Mouse (Mus musculus) forelimb bud, embryonic 11.5 days (tissue): ENCODE results near the gene Olfr545.
A peak's percentile ranks its signal among the peaks of the same experiment; 100 is the strongest.

Experiments used
- DNase-seq: peaks from one replicate; pipeline ENCODE4 v3.0.0-alpha.2; 2012; ENCODE audit warnings: low read depth, low spot score

Gene Olfr545

DNA sequence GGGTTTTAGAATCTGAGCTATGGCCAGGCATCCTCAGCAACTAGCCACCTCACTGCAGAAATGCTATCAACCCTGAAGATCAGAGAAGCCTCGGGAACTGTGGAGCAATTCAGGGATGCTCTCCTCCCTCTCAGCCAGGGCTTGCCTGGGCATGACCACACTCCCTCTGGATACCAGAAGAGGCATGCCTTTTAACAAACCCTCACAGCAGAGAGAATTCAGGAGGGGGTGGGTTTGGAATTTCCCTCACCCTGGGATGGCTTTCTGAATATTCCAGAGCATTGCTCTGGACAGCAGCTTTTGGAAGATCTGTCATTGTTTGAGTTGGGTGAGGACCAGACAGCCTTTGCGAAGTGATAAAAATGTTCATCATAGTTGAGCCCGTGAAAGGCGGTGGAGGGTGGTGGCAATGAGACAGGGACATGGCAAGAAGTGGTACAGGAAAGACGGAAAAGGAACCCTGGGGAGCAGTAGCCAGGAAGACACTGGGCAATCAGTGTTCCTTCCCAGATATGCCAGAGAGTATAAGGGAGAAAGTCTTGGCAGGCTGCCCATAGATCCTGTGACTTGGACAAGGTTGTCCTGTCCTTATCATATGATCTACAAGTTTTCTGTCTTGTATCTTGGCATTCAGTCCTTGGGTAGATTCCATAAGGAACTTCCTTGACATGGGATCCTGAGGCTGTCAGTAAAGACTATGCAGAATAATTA lies 19.9 kb downstream of the Olfr545 start:
- no peak for DNase-seq

DNA sequence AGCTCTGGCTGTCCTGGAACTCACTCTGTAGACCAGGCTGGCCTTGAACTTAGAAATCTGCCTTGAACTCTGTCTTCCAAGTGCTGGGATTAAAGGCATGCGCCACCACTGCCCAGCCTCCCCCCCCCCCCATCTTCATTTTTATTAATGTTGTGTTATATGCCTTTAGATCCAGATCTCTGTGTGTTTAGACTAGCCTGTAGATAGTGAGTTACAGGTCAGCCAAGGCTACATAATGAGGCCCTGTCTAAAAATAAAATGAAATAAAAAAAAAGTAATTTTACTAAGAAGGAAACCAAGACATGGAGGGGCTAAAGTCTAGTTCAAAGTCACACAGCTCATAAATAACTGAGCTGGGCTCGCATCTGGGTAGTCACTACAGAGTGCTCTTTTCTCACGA lies 20.4 kb downstream of the Olfr545 start:
- DNase-seq, result no peak

DNA sequence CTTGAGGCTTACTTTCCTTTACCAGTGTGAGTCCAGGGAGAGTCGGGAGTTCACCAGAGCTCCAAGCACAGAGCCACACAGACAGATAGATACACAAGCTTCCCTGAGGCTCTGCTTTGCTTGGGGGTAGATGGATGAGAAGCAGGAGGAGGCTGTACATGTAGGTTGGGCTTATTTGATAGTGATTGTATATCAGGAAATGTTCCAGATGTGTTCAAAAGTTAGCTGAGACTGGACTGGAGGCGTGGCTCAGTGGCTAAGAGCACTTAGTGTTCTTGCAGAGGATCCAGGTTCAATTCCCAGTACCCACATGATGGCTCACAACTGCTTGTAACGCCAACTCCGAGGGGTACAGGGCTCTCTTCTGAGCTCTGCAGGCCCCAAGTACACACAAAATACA lies 20.9 kb downstream of the Olfr545 start:
- DNase-seq, result no peak

DNA sequence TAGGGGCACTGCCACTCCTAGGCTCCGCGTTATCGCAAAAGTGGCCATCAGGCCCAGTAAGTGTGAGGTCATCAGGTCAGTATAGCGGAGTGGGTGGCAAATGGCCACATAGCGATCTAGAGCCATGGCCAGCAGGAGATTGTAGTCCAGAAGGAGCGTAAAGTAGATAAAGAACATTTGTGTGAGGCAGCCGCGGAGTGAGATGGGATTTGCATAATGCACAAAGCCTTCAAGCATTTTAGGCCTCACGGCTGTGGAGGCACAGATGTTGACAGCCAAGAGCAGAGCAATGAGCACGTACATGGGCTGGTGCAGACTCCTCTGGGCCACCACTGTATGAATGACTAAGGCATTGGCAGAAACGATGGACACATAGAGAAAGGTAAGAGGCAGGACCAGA lies 22.0 kb downstream of the Olfr545 start:
- no peak for DNase-seq

DNA sequence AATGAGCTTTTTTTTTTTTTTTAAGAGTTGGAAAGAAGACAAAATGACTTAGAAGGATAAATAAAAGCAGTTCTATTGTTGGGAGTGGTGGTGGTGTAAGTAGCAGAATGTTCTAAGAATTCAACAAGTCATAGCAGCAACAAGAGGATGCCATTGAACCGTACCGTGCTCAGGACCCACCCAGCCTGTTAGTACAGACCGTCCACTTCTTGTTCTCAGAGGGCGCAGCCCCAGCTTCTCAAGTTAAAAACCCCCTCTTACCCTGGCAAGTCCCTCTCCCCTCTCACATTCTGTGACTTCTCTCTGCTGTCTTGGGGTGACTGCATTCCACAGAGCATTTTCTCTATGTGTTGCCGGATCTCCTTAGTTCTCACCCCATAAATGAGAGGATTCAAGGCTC lies 22.8 kb downstream of the Olfr545 start:
- DNase-seq, result no peak

DNA sequence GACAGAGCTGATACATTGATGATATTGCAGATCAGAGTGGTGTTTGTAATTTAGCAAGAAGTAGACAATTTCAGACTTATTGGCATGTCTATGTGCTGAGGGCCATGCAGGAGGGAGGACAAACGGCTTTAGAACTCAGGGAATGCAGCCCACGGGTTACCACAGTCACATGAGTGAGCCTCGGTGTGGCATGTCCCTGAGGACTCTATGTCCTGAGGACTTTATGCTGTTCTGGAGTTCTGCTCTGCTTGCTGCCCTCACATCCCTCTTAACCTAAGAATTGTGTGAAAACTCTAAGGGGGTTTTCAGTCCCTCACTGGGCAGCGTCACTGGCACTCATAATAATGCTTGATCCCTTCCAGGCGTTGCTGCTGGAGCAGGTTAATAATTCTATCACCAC lies 26.7 kb downstream of the Olfr545 start:
- no peak for DNase-seq

DNA sequence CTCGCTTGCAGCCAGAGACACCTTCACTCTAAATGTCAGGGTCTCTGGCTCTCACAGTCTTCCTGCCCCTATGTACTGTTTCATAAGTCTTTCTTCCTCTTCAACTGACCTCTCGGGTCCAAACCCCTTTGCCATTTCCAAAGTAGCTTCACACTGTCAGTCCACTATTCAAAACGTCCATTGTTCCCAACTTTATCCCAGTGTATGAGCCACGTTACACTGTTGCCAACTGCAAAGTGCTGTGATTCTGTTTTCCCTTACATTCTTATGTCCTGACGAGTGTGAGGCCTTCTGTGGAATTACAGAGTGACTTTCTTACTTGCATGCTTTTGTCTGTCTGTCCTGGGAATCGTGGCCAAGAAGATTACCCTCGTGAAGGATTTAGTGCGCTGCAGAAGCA lies 31.8 kb downstream of the Olfr545 start:
- DNase-seq, result no peak

DNA sequence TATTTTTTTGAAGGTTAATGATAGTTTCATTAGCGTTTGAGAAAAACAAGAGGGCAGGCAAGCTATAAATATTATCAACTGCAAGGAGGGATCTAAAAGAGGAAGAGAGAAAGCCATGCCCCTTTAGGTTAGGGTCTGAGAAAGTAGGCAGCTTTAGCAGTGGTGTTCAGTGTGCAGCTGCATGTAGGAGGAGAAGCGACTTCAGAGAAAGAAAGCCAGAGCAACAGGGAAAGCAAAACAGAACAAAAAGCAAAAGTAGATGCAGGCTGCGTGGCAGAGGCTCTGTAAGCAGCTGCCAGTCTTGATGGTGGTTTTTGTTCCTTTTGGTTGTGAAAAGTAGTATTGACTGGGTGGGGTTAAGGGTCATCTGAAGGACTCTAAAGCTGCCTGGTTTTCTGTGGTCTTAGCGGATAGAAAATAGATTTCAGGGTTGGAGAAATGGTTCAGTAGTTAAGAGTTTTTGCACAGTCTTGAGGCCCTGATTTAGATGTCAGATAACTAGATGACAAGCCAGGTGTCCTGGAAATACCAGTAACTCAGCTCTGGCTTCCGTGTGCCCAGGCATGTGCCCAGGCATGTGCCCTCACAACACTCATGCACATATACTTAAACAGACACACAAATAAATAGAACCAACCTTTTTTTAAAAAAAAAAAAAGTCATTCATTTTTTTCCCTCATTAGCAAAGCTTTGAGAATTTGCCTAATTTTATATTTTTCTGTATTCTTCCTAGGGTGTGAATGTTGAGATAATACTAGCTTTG lies 40.6 kb downstream of the Olfr545 start:
- DNase-seq, result no peak

DNA sequence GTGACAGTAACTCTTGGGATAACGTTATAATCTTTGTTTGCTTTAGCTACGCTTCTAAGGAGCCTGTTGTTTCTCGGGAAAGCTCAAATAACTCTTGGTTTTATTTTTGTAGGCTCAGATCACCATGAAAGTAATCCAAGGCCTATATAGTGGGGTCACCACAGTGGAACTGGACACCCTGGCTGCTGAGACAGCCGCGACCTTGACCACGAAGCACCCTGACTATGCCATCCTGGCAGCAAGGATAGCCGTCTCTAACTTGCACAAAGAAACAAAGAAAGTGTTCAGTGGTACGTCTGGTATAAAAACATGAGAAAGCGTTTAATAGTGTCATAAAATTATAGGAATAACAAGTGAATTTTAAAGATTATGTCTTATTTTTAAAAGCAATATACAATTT lies 52.9 kb downstream of the Olfr545 start:
- DNase-seq, result no peak

DNA sequence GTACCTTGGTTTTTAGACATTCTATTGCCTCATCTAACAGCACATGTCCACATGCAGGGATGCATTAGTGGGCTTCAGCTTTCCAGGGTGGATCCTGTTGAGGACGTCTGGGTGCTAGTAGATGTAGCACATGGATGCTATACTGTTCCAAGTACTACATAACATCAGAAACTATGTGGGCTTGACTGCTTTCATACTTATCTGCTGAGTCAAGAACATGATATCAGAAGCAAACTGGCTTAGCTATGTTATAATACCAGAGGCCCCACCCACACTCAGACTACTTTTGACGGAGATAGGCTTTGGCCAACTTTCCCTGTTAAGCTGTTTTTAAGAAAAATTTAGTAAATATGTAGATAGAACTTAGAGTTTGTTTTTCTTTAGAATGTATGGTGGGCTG lies 55.1 kb downstream of the Olfr545 start:
- no peak for DNase-seq

DNA sequence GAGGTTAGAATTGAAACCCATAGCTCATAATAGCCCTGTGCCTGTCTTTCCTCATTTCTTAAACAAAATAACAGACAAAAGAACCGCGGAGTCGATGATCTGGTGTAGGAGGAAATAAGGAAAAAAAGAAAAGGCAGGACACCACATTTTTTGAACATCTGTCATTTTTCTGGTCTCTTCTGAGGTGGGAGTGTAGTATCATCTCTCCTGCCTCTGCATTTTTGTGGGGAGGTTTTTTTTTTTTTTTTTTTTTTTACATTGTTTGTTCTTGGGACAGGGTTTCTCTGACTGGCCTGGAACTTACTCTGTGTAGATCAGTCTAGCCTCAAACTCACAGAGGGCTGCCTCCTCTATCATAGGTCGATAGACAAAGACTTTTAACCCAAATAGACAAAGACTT lies 56.9 kb downstream of the Olfr545 start:
- no peak for DNase-seq

DNA sequence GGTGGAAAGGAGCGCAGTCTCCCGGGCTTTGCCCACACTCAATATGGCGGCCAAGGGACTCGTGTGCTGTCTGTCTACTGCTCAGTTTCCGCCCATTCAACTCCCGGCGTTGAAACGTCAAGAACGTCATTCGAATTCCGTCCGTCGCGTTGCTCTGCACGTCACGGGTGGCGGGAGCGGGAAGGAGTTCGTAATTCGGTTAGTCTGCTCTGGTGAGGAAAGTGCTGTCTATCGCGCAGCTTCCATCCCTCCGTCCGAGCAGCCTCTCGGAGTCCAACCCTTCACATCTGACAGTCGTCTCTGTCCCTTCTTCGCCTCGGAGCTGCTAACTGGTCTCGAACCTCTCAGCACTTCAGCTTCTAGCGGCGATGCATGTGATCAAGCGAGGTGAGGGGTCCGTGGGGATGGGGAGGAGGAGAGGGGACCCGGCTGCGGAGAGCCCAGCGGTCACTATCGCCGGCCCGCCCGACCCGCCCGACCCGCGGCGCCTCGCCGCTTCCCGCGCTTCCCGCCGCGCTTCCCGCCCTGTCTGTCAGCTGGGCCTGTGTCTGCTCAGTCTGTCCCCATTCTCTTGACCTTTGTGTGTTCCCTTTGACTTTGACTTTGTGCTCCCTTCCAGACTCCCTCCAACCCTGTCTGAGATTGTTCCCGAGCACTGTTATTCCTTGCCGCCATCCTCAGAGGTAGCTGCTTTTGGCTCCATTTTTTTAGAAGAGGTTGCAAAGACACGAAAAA lies 57.5 kb downstream of the Olfr545 start, which contains the start of gene Rrm1:
Gene Rrm1 (plus strand): TSS at position 39 of the 735 bp plus-strand sequence.
- peak; percentile 98 for DNase-seq
